In the genomic region with DNA sequence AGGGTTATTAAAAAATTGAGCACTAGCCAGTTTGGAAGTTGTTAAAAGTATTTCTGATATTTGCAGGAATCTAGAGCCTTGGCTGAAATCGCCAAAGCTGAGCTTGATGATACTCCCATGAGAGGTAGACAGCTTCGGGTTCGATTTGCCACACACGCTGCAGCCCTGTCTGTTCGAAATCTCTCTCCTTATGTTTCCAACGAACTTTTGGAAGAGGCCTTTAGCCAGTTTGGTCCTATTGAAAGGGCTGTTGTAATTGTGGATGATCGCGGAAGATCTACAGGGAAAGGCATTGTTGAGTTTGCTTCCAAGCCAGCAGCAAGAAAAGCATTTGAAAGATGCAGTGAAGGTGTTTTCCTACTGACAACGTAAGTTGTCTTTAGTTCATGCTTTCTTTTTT, we compare ENCODE assay signal across 8 mouse cellular contexts. TPM values are rescaled to one million over a fixed set of nuclear protein-coding genes. Genes with fewer than 3 reads are reported as not detected.
A peak's percentile ranks its signal among the peaks of the same experiment; 100 is the strongest.
DNase-seq lines count a peak whose midpoint lies in the region; ATAC-seq and TF ChIP-seq lines count a peak whose summit lies in the region.

No protein-coding gene starts in this region.

- peak overlapping the region; percentile 100 for H3K4me3 ChIP-seq in kidney, embryonic 14.5 days (ENCODE audit: low read length)
- peak overlapping the region; percentile 98 for H3K4me3 ChIP-seq in bone marrow macrophage, adult 2 months (ENCODE audit: insufficient read depth, low read length)
- peak overlapping the region; percentile 98 for H3K4me3 ChIP-seq in hindbrain, embryonic 15.5 days
- peak overlapping the region; percentile 98 for H3K4me3 ChIP-seq in midbrain, embryonic 15.5 days

- no peak for ATAC-seq in kidney, embryonic 14.5 days (ENCODE audit: low FRiP score, low TSS enrichment)
- ATAC-seq in hindbrain, embryonic 15.5 days (ENCODE audit: low FRiP score, low read depth) = no peak
- ATAC-seq in midbrain, embryonic 15.5 days (replicated peaks) = no peak

- no peak for TF ChIP-seq CTCF in bone marrow macrophage, adult 2 months (IDR thresholded peaks at IDR 0.05; ENCODE audit: low read depth, low read length)

- H3K4me2 ChIP-seq in kidney, embryonic 14.5 days (replicated peaks; ENCODE audit: low read depth, low read length) = peak overlapping the region; percentile 63
- peak overlapping the region; percentile 88 for H3K4me2 ChIP-seq in hindbrain, embryonic 15.5 days
- H3K4me2 ChIP-seq in midbrain, embryonic 15.5 days = peak overlapping the region; percentile 92

- H3K27ac ChIP-seq in kidney, embryonic 14.5 days (ENCODE audit: low read depth, low read length) = no peak overlapping the region
- no peak overlapping the region for H3K27ac ChIP-seq in bone marrow macrophage, adult 2 months (ENCODE audit: insufficient read depth, low read depth, low read length)
- no peak overlapping the region for H3K27ac ChIP-seq in hindbrain, embryonic 15.5 days (replicated peaks)
- H3K27ac ChIP-seq in midbrain, embryonic 15.5 days = no peak overlapping the region

- H3K27me3 ChIP-seq in kidney, embryonic 14.5 days (ENCODE audit: control insufficient read depth, insufficient read depth, low read length) = no peaks in the 10 kb centered on the region
- H3K27me3 ChIP-seq in hindbrain, embryonic 15.5 days = no peaks in the 10 kb centered on the region
- H3K27me3 ChIP-seq in midbrain, embryonic 15.5 days (replicated peaks) = no peaks in the 10 kb centered on the region

- TF ChIP-seq POLR2A in bone marrow macrophage, adult 2 months (IDR thresholded peaks at IDR 0.05; ENCODE audit: borderline replicate concordance, low read depth, low read length) = no peak

- intact Hi-C loops in left cerebral cortex, postnatal 25 days (cut with DNase I) = no loop called here

- DNase-seq in kidney, postnatal 10 days = no peak
- DNase-seq in left cerebral cortex, postnatal 25 days (ENCODE audit: low spot score in 2 of 2) = no peak
- DNase-seq in adrenal gland, adult 8-10 months = no peak
- no peak for DNase-seq in left cerebral cortex, adult 11 months (ENCODE audit: low spot score)

- WGBS in kidney, embryonic 14.5 days = 2% methylated on average over 9 of the region's 9 CpGs
- WGBS in hindbrain, embryonic 15.5 days = under 1% methylated on average over 9 of the region's 9 CpGs
- WGBS in midbrain, embryonic 15.5 days = 2% methylated on average over 9 of the region's 9 CpGs

- H3K9me3 ChIP-seq in kidney, embryonic 14.5 days (ENCODE audit: control insufficient read depth, low read length) = no peaks in the 10 kb centered on the region
- no peaks in the 10 kb centered on the region for H3K9me3 ChIP-seq in hindbrain, embryonic 15.5 days
- no peaks in the 10 kb centered on the region for H3K9me3 ChIP-seq in midbrain, embryonic 15.5 days

- H3K4me1 ChIP-seq in kidney, embryonic 14.5 days (ENCODE audit: control insufficient read depth, insufficient read depth, low read length) = peaks cover 16% of the 10 kb centered on the region
- peaks cover 8% of the 10 kb centered on the region for H3K4me1 ChIP-seq in bone marrow macrophage, adult 2 months (ENCODE audit: control insufficient read depth, insufficient read depth, low read length)
- H3K4me1 ChIP-seq in hindbrain, embryonic 15.5 days (replicated peaks) = peaks cover 49% of the 10 kb centered on the region
- peaks cover 49% of the 10 kb centered on the region for H3K4me1 ChIP-seq in midbrain, embryonic 15.5 days

- H3K36me3 ChIP-seq in kidney, embryonic 14.5 days (ENCODE audit: control insufficient read depth, insufficient read depth, low read length) = peaks cover 54% of the 10 kb centered on the region
- peaks cover 35% of the 10 kb centered on the region for H3K36me3 ChIP-seq in hindbrain, embryonic 15.5 days
- H3K36me3 ChIP-seq in midbrain, embryonic 15.5 days (replicated peaks) = peaks cover 27% of the 10 kb centered on the region

- H3K9ac ChIP-seq in kidney, embryonic 14.5 days (ENCODE audit: low read depth, low read length) = peak overlapping the region; percentile 100
- peak overlapping the region; percentile 100 for H3K9ac ChIP-seq in hindbrain, embryonic 15.5 days
- peak overlapping the region; percentile 88 for H3K9ac ChIP-seq in midbrain, embryonic 15.5 days

RNA-seq across cellular contexts. Expression of a gene that starts 2.1 kb away (rescaled TPM):
- 152 and 179 TPM in 2 replicates for polyA plus RNA-seq in kidney, embryonic 14.5 days (2014; fragmentation: Nextera tagmentation; extraction: Ambion mirVana)
- 229 and 243 TPM in 2 replicates for polyA plus RNA-seq in bone marrow macrophage, adult 2 months (2012; ENCODE audit: insufficient read depth, insufficient read length, missing spikeins)
- polyA plus RNA-seq in hindbrain, embryonic 15.5 days (2015; fragmentation: Nextera tagmentation; extraction: Ambion mirVana) = 64.1 and 73.2 TPM in 2 replicates
- polyA plus RNA-seq in midbrain, embryonic 15.5 days (2015; fragmentation: Nextera tagmentation; extraction: Ambion mirVana) = 70.6 and 77.3 TPM in 2 replicates
- 100 to 1,000 TPM; 241 to 253 TPM for total RNA-seq in left cerebral cortex, postnatal 25 days (2021)
- 100 to 1,000 TPM; 141 to 249 (median 190) TPM for total RNA-seq in adrenal gland, adult 8-10 months (2022)

RNA-seq across cellular contexts. Expression of a gene that starts 37.8 kb away (rescaled TPM):
- 15.6 and 26.5 TPM in 2 replicates for polyA plus RNA-seq in kidney, embryonic 14.5 days (2014; fragmentation: Nextera tagmentation; extraction: Ambion mirVana)
- 8.2 and 13.2 TPM in 2 replicates for polyA plus RNA-seq in bone marrow macrophage, adult 2 months (2012; ENCODE audit: insufficient read depth, insufficient read length, missing spikeins)
- 26.0 and 26.3 TPM in 2 replicates for polyA plus RNA-seq in hindbrain, embryonic 15.5 days (2015; fragmentation: Nextera tagmentation; extraction: Ambion mirVana)
- polyA plus RNA-seq in midbrain, embryonic 15.5 days (2015; fragmentation: Nextera tagmentation; extraction: Ambion mirVana) = 25.3 and 28.3 TPM in 2 replicates
- 10 to 100 TPM; 13.4 to 16.5 TPM for total RNA-seq in left cerebral cortex, postnatal 25 days (2021)
- total RNA-seq in adrenal gland, adult 8-10 months (2022) = 10 to 100 TPM in 3 of 4 experiments, 1 to 10 TPM in 1; 9.5 to 11.6 (median 10.9) TPM

RNA-seq across cellular contexts. Expression of a gene that starts 54.0 kb away (rescaled TPM):
- polyA plus RNA-seq in kidney, embryonic 14.5 days (2014; fragmentation: Nextera tagmentation; extraction: Ambion mirVana) = 14.4 and 20.4 TPM in 2 replicates
- polyA plus RNA-seq in bone marrow macrophage, adult 2 months (2012; ENCODE audit: insufficient read depth, insufficient read length, missing spikeins) = 26.1 and 27.3 TPM in 2 replicates
- polyA plus RNA-seq in hindbrain, embryonic 15.5 days (2015; fragmentation: Nextera tagmentation; extraction: Ambion mirVana) = 30.3 and 36.7 TPM in 2 replicates
- 34.5 and 40.2 TPM in 2 replicates for polyA plus RNA-seq in midbrain, embryonic 15.5 days (2015; fragmentation: Nextera tagmentation; extraction: Ambion mirVana)
- 10 to 100 TPM; 27.1 to 38.9 TPM for total RNA-seq in left cerebral cortex, postnatal 25 days (2021)
- 10 to 100 TPM; 18.1 to 32.3 (median 25.4) TPM for total RNA-seq in adrenal gland, adult 8-10 months (2022)

RNA-seq across cellular contexts. Expression of a gene that starts 55.3 kb away (rescaled TPM):
- polyA plus RNA-seq in kidney, embryonic 14.5 days (2014; fragmentation: Nextera tagmentation; extraction: Ambion mirVana) = 27.6 and 28.9 TPM in 2 replicates
- 18.5 and 18.9 TPM in 2 replicates for polyA plus RNA-seq in bone marrow macrophage, adult 2 months (2012; ENCODE audit: insufficient read depth, insufficient read length, missing spikeins)
- polyA plus RNA-seq in hindbrain, embryonic 15.5 days (2015; fragmentation: Nextera tagmentation; extraction: Ambion mirVana) = 25.4 and 26.1 TPM in 2 replicates
- polyA plus RNA-seq in midbrain, embryonic 15.5 days (2015; fragmentation: Nextera tagmentation; extraction: Ambion mirVana) = 28.8 and 31.5 TPM in 2 replicates
- 10 to 100 TPM; 41.8 to 51.8 TPM for total RNA-seq in left cerebral cortex, postnatal 25 days (2021)
- total RNA-seq in adrenal gland, adult 8-10 months (2022) = 10 to 100 TPM; 43.7 to 80.5 (median 57.3) TPM
